Mouse (Mus musculus) liver, postnatal 0 days (tissue): ENCODE measurements around the gene Klhl11.

ENCODE experiments used
- CTCF ChIP-seq: sonication (generic); IDR thresholded peaks from 2 replicates; pipeline ENCODE4 v1.5.1; 2016; ENCODE audit warnings: antibody characterized with exemption, low read depth
- EP300 ChIP-seq: IDR thresholded peaks from 2 replicates; pipeline ENCODE4 v1.6.1; 2016; ENCODE audit warnings: antibody characterized with exemption, low read depth, mild to moderate bottlenecking

DNA sequence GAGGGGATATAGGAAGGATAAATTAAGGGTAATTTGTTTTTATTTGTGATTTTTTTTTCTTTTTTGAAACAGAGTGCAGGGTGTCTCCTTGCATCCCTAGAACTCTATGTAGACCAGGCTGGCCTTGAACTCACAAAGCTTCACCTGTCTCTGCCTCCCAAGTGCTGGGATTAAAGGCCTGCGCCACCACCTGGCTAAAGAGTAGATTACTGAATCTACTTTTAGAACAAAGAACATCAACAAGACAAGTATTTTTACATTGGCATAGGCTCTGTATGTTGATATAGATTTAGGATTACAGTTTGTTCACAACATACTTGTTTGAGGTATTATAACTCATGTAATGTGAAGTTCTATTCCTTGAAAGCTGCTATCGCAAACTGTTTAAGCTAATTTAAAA, 38.0 kb upstream of the Klhl11 start:
- TF ChIP-seq CTCF (no peak), EP300 (no peak)
